Mouse (Mus musculus): ENCODE results near the gene Olfr695.
"Not testable (repeated sequence)": the region's sequence is repeated elsewhere in the genome, so short reads cannot be mapped to it uniquely, and the experiment has no call there.

Olfr695 gene

DNA sequence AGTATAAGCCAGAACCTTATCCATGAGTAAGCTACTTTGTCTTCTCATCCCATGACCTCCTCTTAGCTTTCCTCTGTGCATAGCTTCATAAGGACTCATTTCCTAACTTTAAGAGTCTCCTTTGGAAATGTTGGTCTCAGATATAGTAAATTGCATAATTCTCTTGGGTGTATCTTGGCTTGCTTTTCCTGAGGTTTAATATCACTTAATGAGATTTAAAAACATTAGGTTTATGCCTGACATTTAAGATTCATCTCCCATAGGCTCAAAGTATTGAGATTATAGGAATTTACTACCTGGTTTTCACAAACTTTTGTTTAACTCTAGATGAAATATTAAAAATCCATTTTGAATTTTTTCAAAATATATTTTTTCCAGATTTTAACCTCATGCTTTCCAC lies at the start of gene Olfr695:
Olfr695 (minus strand) TSS at position 101 of the 400 bp plus-strand sequence.
- DNase-seq, result no peak

DNA sequence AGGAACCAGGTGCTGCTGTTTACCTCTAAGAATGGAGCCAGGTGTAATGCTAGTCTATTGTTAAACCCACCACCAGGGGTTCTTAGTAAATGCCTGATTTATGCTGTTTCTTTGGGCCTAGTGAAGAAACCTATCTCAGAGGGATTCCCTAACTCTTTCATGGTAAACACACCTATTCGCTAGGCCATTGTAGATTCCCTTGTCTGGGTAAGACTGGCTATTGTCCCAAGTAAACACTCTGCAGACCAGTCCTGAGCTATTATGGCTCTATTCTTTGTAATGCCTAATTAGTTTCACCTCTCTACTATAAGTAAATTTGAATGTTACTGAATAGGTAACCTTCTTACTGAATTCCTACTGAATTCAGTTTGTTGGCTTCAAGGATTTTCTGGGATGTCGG lies 44.8 kb upstream of the Olfr695 start:
- not testable (repeated sequence) for DNase-seq

DNA sequence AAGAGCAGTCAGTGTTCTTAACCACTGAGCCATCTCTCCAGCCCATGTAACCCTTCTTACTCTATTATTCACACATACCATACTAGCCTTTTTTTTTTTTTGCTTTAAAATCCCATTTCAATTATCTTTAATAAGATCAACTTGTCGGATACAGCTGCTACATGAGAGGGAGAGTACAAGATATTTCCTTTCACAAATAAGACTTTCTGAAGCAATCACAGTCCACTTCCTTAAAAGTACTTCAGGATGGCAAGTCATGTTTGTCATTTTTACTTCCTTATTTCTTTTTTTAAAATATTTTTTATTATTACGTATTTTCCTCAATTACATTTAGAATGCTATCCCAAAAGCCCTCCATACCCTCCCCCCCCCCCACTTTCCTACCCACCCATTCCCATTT lies 42.6 kb upstream of the Olfr695 start:
- DNase-seq, result no peak

DNA sequence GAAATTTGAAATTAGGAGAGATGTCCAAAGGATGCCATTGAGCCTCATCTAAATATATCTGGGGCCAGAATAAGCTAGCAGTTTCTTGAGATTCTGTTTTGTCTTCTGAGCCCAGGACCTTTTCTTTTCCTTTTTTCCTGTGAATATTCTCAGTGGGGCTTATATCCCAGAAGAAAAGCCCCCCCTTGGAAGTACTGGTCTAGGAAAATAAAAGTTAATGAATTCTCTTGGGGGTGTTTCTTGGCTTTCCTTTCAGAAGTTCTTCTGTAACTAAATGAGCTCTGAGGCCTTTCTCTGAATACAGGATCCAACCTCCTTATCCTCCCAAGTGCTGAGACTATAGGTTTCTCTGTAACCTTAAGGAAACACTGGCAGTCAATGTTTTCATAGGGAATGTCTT lies 39.1 kb upstream of the Olfr695 start, which contains the start of gene Olfr698:
Olfr698 (minus strand) TSS at position 101 of the 400 bp plus-strand sequence.
- DNase-seq, result no peak

DNA sequence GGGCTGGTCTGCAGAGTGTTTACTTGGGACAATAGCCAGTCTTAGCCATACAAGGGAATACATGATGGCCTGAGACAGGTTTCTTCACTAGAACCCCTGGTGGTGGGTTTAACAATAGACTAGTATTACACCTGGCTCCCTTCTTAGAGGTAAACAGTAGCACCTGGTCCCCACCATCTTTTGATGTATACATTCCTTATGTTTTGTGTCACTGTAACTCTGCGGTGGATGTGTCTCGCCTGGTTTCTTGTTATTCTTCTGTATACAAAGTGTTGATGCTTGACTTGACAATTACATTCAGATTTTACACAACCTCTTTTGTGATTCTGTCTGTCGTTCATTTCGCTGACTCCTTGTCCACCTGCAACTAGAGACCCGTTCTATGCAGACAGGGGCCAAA lies 29.6 kb upstream of the Olfr695 start:
- no peak for DNase-seq

GRCm38 (mm10) chr7:106742343-106742742 lies 26.1 kb upstream of the Olfr695 start, which contains the start of gene Olfr697:
TSS of gene Olfr697 (minus strand) at chr7:106742443.
- DNase-seq, result no peak

DNA sequence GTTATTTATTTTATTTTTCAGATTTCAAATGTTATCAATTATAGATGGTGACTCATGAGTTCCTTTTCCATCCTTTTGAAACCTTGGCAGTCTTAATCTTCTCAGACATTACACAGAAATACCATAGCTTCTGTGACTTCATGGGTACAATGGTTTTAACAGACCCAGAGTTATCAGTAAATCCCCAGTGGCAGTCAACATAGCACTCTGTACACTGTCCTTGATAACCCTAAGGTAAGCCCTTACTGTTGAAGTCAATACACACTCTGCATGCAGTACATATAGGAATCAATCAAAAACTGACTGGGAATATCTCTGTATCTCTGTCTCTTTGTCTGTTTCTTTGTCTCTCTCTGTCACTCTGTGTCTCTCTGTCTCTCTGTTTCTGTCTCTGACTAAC lies 20.8 kb upstream of the Olfr695 start:
- no peak for DNase-seq

- no peak for DNase-seq
Observed at GRCm38 (mm10) chr7:106733717-106734116, 17.5 kb upstream of the Olfr695 start.

- not testable (repeated sequence) for DNase-seq
Observed at GRCm38 (mm10) chr7:106725654-106726053, 9.5 kb upstream of the Olfr695 start.

GRCm38 (mm10) chr7:106711463-106711862 lies 4.7 kb downstream of the Olfr695 start:
- no peak for DNase-seq

DNA sequence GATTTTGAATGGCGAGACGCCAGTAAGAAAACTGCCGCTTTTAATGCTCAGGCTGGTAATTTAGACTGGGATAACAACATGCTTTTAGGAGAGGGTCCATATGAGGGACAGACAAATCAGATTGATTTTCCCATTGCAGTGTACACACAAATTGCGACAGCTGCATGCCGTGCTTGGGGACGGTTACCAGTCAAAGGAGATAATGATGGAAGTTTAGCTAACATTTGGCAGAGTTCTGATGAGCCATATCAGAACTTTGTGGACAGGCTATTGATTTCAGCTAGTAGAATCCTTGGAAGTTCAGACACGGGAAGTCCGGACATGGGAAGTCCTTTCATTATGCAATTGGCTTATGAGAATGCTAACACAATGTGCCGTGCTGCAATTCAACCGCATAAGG lies 8.5 kb downstream of the Olfr695 start:
- DNase-seq, result not testable (repeated sequence)

GRCm38 (mm10) chr7:106696891-106697290 lies 19.3 kb downstream of the Olfr695 start:
- no peak for DNase-seq

DNA sequence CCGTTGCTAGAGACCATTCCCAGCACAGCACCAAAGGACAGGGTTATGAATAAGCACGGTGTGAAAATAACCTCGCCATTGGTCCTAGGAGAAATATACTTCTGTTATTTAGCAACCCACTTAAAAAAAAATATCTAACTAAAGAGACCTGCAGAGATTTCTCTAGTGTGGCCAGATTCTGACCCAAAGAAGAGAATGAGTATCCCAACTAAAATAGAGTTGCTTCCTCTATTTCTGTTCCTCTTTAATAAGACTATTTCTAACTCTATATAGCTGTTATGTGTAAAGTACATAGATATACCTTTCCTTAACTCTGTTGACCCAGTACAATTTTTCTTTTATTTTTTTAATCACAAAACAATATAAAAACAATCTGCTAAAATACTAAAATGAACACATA lies 23.2 kb downstream of the Olfr695 start:
- DNase-seq, result no peak

DNA sequence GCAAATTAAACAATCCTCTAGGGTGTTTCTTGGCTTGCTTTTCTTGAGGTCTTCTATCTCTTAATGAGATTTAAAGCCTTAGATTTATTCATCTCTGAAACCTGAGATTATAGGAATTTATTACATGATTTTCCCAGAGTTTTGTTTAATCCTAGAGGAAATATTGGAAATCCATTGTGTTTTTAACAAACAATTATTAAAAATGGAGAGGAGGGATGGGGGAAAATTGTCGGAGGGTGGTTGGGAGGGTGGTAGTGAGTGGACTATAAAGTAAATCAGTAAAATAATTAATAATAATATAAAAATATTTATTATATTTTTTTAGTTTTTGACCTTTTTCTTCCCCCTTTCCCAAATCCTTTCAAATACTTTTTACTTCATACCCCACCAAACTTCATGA lies 24.5 kb downstream of the Olfr695 start, which contains the start of gene Olfr694:
Olfr694 (minus strand) TSS at position 101 of the 400 bp plus-strand sequence.
- no peak for DNase-seq

DNA sequence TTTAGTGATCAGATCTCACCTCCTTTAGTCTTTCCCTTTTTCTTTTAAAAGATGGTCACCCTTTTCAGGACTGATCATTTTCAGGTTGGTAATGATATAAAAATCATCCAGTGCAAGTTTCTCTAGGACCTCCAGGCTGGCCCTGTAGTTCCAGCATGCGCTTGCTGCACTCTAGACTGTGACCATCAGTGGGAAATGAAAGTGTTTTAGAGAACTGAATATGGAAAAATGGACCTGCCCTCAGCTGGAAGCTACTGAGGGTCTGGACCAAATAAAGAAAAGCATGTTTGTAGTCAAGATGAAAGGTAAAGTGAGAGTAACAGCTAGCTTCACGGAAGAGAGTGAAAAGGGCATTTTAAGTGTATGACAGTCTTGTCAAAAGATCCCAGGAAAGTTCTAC lies 30.8 kb downstream of the Olfr695 start:
- DNase-seq, result no peak

DNA sequence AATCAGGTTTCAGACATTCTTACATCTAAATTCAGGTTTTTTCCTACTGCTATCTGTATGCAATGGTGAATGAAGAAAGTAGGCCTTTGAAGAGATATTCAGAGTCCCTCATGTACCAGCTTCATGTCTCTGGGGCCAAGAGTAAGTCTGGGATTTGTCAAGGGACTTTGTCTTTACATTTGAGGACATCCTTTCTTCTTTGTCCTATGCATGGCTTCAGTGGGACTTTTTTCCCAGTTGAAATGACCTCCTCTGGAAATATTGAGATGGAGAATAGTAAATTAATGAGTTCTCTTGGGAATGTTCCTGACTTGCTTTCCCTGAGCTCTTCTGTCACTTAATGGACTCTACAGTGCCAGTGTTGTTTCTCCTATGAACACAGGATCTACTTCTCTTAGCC lies 35.7 kb downstream of the Olfr695 start, which contains the start of gene Olfr693:
Olfr693 (minus strand) TSS at position 101 of the 400 bp plus-strand sequence.
- DNase-seq, result no peak
